Mouse (Mus musculus) liver, postnatal 0 days (tissue): ENCODE results near the gene Prss50.

Experiments used
- CTCF ChIP-seq: sonication (generic); IDR thresholded peaks from 2 replicates; pipeline ENCODE4 v1.5.1; 2016; ENCODE audit warnings: antibody characterized with exemption, low read depth
- EP300 ChIP-seq: IDR thresholded peaks from 2 replicates; pipeline ENCODE4 v1.6.1; 2016; ENCODE audit warnings: antibody characterized with exemption, low read depth, mild to moderate bottlenecking

DNA sequence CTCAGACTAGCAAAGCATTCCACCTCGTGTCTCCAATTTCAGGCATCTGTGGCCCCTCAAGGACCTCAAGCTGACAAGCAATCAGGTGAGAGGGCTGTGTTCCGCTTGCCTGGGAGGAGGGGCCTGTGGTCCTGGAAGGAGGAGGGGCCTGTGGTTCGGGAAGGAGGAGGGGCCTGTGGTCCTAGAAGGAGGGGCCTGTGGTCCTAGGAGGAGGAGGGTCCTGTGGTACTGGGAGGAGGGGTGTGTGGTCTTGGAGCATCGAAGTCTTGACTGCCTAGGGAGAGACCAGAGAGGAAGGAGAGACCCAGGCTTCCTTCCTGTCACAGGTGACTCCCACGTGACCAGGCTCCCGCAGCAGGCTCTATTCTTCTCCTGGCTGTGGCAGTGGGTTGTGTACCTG lies 38.8 kb downstream of the Prss50 start:
- TF ChIP-seq CTCF (no peak), EP300 (no peak)
